Mouse (Mus musculus): ENCODE results near the gene Il17re.

Il17re gene

DNA sequence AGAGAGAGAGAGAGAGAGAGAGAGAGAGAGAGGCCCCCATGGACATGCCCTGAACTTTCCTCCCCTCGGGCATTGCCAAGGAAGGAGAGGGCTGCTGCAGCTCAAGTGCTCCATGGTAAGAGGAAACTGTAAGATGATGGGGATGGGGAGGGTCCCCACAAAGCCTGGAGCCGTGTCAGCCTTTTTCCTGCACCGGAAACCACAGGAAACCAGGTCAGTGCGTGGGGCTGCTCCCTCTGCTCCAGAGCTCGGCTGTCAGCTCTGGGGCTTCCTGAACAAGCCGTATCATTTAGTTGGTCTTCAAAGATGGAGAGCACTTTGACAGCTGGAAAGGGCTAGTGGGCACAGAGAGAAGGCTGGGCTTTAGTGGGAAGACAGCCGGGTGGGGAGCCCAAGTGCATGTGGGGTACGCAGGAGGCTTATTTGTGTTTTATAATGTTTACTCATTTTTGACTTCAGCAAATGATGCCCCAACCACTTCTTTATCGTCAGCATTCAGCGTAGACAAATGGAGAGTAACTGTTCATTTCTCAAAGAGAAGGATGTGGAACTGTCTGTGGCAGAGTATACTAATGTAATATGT lies at the start of gene Il17re:
Il17re (plus strand) TSS at position 533 of the 583 bp plus-strand sequence.
- DNase-seq (ENCODE audit: low spot score in 2 of 2): no peak

DNA sequence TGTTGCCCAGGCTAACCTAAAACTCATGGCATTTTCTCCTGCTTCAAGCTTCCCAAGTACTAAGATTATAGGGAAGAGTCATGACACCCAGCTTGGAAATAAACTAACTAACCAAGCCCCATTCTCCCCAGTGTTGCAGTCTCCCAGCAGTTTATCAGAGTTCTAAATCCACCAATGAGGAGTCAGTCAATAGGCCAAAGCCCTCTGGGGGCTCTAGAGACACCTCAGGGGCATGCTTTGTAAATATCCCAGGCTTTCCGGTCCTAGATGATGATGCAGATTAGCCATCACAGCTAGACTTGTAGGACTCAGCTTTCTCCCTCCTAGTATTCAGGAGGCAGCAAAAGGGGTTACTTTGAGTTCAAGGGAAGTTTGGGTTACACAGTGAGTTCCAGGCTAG lies 48.3 kb upstream of the Il17re start:
- DNase-seq (ENCODE audit: low spot score in 2 of 2): no peak

DNA sequence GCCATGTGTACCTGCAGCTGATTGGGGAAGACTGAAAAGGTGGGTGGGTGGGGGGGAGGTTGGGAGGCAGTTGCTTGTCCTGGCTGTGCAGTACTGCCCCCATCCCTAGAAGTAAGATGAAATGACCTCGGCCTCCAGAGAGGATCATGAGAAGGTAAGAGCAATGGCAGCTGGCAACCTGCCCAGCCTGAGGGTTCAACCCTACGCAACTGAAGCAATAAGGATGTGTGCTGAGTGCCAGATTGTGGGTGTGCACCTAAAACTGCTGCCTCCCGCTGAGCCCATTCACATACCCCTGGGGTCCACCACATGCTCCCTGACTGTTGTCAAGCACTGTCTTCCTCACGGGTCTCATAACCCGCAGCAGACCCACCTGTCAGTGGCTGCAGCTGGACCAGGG lies 41.9 kb upstream of the Il17re start:
- DNase-seq (ENCODE audit: low spot score in 2 of 2): no peak

DNA sequence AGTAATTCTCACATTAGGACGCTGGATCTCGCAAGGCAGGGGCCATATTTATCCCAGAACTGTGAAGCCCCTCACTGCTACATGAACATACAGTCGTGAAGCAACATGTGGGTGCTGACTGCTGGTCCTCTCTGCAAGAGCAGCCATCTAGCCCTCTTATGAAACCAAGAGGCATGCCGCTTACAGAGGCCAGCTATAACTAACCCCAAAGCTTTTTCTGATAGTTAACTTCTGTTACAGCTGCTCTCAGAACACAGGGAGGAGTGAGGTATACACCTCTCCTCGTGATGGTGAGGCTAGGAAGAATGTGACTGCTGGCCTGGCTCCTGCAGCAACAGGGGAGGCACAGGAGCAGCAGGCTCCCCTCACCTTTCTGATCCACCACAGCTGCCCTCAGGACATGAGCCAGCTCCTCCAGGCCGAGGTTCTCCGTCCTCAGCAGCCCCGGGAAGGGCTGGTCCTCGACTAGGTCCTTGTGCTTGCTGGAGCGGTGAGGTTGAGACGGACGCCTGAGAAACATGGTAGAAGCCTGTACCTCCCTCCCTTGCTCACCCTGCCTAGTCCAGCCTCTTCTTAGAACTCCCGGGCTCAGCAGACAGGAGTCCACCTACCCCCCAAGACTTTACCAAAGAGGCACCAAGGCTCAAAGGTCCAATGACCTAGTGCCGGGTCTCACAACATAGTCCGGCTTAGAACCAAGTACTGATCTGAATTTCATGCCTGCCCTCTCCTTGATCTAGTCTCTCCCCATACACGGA lies 39.7 kb upstream of the Il17re start:
- DNase-seq (ENCODE audit: low spot score in 2 of 2): no peak

DNA sequence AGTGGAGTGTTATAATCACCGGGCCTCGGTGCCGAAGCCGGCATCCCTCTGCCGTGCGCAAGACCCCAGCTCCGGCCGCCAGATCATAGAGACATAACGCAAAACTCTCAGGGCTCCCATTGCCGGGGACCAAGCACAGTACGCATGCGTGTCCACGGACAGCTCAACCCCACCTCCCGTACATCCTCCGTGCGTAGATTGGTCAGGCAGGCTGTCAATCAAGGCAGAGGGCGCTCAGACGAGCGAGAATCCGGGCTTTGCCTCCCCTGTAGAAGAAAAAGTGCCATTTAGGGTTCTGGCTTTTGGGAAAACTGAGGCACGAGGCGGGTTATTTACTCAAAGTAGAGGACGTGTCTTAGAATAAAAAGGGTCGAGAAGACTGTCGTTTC lies 39.1 kb upstream of the Il17re start, which contains the start of gene Rpusd3:
Rpusd3 (minus strand) TSS at position 142 of the 389 bp plus-strand sequence.
- DNase-seq (ENCODE audit: low spot score in 2 of 2): peak; percentile 87 to 97

DNA sequence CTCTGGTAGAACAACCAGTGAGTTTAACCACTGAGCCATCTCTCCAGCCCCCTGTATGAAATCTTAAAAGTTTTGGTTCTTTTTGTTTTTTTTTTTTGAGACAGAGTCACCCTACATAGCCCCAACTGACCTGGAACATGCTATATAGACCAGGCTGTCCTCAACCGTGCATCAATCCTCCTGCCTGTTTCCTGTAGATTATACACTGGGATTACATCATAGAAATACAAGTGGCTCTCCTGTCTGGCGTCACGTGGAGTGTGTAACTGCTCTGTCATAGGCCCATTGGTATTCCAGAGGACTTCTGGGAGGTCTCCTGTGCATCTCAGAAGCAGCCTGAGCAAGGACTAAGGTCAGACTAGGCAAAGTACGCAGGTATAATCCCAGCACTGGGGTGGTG lies 35.3 kb upstream of the Il17re start:
- DNase-seq (ENCODE audit: low spot score in 2 of 2): no peak

DNA sequence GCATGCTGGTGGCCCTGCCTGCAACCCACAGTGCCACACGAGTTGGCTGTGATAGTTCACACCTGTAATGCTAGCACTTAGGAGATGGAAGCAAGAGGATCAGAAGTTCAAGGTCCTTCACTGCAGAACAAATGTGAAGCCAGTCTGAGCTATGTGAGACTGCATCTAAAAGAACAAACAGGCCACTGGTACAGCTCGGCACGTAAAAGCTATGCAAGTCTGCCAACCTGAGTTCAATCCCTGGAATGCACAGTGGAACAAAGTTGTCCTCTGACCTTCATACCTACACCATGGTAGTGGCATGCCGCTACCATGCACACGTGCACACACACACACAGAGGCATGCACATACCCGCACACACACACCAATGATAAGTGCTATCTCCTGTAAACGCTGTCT lies 34.1 kb upstream of the Il17re start:
- no peak for DNase-seq (ENCODE audit: low spot score in 2 of 2)

DNA sequence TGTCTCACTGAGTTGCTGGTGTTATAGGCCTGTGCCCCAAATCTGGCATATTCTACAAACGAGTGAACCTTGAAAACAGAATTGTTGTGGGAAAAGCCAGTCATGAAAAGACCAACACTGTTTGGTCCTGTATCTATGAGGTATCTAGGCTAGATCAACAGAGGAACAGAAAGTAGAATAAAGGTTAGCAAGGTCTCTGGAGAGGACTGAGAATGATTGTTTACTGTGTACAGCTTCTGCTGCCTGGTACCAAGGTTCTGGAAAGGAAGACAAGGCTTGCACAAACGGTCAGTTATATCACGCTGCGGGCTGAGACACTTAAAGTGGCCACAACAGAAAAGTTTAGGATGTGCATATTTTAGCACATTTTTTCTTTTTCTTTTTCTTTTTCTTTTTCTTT lies 31.6 kb upstream of the Il17re start:
- DNase-seq (ENCODE audit: low spot score in 2 of 2): no peak

DNA sequence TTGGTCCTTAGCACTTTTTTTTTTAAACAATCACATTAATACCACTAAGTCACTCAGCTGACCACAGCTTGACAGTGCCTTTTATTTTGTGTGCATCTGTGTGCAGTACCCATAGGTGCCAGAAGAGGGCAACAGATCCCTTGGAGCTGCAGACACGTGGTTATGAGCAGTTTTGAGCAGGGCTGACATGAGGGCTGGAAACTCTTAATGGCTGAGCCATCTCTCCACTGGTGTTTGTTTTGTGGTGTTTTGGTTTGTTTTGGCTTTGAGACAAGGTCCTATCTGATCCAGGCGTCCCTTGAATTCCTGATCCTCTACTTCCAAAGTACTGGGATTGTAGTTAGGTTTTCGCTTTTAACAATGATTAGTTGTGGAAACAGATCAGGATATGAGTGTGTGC lies 30.9 kb upstream of the Il17re start:
- no peak for DNase-seq (ENCODE audit: low spot score in 2 of 2)

DNA sequence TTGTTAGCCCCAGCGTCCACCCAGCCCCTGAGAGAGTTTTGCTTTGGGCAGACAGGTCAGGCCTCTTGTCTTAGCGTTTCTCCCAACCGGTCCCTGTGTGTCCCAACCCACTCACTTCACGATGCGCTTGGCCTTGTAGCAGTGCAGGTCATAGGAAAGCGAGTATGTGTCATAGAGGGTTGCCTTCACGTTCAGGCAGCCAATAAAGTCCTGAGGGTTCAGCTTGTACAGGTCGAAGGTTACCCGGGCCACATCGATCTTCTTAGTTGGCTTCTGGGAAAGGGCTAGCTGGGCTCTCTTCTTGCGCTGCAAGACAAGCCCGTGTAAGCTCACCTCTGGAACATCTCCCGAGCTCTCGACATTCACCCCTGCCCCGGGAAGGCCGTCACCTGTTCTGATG lies 30.3 kb upstream of the Il17re start:
- DNase-seq (ENCODE audit: low spot score in 2 of 2): no peak

DNA sequence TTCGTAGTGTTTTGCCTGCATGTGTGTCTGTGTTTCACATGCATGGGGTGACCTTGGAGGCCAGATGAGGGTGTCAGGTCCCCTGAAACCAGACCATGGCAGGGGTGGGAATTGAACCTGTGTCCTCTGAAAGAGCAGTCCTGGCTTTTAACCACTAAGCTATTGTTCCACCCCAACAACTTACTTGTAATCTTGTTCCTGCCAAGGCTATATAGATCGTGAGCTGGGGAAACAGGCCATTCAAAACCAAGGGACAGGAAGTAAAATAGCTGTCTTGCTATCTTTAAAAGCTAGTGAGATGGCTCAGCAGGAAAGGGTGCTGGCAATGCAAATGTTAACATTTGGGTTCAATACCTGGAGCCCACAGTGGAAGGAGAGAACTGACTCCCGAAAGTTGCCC lies 28.3 kb upstream of the Il17re start:
- DNase-seq (ENCODE audit: low spot score in 2 of 2): no peak

DNA sequence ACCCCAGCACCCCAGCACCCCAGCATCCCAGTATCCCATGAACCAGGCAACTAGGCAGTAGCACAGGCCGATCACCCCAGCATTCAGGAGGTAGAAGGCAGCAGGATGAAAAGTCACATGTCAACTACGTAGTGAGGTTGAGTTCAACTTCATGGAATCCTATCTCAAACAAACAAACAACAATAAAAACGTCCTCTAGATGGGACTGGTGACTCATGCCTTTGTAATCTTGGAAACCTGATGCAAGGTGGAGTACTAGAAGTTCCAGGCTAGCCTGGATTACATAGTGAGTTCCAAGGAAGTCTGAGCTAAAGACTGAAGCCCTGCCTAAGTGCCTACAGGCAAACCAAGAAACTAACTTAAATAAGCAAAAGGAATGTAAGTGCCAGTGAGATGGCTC lies 27.4 kb upstream of the Il17re start:
- DNase-seq (ENCODE audit: low spot score in 2 of 2): no peak

DNA sequence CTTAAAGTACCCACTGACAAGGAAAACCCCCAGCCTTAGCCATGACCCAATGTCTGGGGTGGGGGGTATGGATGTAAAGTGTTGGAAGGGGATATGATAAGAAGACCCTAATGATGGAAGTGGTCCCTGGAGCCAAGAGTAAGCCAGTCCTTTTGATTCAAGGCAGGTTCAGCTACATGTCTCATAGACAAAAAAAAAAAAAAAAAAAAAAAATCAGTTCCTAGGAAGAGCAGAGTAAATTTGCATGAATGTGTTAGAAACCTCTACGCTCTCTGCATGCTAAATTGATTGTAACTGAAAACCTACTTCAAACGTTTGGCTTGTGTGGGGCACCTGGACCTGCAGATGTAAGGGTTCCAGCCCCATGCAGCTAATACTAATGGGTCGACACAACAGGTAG lies 26.5 kb upstream of the Il17re start:
- DNase-seq (ENCODE audit: low spot score in 2 of 2): no peak

DNA sequence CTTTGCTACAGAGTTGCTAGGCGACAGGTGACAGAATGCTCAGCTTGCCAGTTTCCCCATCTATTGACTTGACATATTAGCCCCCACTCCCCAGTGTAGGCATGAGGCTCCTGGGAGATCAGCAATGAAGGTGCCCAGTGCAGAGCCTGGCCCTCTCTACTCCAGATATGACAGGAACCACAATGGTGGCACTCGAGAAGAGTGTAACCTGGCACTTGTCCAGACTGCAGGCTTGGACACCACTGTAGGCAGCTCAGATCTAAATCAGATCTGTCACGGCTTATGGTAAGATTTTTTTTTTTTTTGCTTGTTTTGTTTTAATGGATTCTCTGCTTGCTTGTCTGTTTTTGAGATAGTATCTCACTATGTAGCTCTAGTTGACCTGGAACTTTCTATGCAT lies 24.6 kb upstream of the Il17re start:
- no peak for DNase-seq (ENCODE audit: low spot score in 2 of 2)

DNA sequence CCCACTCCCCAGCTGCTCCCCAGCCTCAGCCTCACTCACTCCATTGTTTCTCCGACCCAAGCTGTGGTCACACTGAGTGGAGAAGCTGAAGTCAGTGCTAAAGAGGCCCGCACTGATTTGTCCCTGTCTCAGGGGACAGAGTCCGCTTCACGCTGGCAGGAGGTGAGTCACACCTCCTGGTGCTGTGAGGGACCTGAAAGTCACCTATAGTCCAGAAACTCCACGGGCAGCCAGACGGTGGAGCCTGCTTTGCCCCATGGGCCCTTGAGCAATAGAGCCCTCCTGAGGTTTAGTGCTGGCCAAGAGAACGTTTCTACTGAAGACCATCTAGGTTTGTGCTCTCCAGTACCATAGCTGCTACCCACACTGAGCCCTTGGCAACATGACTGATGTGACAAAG lies 23.6 kb upstream of the Il17re start:
- DNase-seq (ENCODE audit: low spot score in 2 of 2): no peak

DNA sequence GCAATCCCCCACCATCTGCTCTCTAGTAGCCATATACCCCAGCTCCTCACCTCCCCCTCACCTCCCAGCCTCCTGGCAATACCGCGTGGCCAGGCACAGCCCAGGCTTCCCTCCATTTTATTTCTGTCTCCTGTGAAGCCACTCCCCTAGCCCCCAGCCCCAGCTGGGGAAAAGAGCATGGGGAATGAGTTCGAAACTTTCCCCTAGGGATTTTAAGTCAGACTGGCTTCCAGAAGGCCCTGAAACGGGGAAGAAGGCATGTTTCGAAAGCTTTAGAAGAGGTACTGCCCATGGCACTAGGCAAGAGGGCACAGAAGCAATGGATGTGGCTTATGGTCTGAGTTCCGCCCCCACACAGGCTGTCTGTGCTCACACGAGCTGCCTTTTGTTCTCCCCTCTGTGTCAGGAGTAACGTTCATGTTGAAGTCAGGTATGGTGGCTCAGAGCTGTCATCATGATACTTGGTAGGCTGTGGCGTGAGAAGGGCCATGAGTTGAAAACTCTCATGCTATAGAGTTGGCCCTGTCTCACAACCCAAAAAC lies 22.5 kb upstream of the Il17re start, which contains the start of gene Cidec:
Cidec (minus strand) TSS at position 97 of the 542 bp plus-strand sequence.
- DNase-seq (ENCODE audit: low spot score in 2 of 2): no peak

DNA sequence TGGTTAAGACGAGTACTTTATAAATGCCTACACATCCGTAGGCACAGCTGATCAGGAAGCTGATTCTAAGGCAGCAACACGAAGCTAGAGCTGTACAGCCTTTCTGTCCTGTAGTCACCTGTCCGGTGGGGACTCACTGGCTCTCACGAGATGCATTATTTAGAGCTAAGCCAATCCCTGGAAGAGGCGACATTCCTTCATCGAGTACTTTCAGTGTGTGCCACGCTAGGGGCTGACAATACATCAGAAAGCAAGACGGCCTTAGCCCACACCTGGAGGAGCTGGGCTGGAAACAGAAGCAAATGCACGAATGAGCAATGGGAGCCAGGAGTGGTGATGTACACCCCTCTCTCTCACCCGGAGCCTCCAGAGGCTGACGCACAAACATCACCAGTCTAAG lies 21.1 kb upstream of the Il17re start:
- no peak for DNase-seq (ENCODE audit: low spot score in 2 of 2)

DNA sequence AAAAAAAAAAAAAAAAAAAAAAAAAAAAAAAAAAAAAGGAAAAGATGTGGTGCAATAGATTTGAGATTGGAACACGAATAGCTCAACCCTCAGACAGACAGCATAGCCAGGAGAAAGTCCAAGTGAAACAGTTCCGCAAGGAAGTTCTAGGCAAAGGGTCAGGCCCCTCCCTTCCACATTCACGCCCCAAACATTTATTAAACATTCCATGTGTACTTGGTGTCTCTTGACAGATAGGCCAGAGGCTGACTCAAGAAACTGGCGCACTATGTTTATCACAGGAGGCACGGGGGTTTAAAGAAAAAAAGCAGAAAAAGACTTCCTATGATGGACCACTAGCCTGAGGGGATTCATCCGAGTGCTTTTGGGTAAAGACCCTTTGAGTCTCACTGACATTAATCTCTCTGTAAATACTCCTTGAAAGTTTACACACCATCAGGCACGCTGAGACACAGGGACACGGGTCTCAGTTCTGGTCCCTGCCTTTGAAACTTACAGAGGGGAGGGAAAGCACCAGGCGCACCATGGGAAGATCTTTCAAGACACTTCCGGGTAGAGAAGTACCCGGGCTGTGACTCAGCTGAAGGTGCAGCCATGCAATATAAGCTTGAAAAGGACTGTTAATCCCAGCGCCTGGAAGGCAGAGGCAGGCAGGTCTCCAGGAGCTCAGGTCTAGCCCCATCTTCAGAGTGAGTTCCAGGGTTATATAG lies 19.4 kb upstream of the Il17re start:
- no peak for DNase-seq (ENCODE audit: low spot score in 2 of 2)

DNA sequence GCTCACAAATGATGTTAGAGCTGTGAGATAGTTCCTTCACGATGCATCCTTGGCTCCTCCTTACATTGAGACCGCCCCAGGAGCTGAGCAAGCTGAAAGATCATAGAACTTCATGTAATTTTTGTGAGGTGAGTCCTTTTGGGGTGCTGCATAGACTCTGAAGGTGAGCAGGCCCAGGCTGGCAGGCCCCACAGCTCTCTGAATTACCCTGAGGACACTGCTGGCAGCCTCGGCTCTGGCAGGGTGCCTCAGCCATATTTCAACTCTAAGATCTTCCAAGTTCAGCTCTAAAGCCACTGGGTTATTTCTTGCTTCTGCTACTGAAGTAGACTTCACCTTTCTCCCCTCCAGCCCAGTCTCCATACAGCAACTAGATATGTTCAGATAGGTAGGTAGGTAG lies 17.6 kb upstream of the Il17re start:
- DNase-seq (ENCODE audit: low spot score in 2 of 2): no peak

DNA sequence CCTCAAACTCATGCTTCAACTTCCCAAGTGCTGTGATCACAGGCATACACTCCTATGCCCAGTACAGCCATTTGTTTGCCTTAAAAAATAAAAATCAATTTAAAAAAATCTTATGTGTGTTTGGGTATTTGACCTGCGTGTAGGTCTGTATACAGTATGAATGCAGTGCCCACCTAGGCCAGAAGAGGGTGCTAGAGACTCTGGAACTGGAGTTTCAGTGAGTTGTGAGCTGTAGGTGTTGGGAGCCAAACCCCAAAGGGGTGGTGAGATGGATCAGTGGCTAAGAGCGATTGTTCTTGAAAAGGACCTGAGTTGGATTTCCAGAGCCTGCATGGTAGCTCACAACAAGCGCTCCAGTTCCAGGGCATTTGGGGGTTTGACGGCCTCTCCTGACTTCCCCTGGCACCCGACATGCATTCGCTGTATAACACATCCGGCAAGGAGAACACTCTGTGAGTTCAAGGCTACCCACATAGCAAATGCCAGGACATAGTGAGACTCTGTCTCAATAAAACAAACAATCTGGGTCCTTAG lies 17.1 kb upstream of the Il17re start:
- peak; percentile 21 to 51 for DNase-seq (ENCODE audit: low spot score in 2 of 2)

DNA sequence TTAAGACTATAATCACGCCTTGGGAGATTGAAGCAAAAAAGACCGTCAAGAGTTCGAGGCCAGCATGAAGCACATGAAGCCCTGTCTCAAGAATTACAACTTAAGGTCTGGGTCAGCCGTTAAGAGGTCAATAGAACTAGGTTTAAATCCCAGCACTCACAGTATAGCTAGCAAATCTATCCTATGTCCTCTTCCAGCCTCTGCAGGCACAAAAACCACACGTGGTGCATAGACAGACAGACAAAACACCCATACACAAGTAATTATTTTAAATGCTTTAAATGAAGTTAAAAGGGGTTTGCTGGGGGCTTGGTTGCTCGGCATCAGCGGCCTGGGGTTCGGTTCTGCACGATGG lies 16.2 kb upstream of the Il17re start:
- no peak for DNase-seq (ENCODE audit: low spot score in 2 of 2)

DNA sequence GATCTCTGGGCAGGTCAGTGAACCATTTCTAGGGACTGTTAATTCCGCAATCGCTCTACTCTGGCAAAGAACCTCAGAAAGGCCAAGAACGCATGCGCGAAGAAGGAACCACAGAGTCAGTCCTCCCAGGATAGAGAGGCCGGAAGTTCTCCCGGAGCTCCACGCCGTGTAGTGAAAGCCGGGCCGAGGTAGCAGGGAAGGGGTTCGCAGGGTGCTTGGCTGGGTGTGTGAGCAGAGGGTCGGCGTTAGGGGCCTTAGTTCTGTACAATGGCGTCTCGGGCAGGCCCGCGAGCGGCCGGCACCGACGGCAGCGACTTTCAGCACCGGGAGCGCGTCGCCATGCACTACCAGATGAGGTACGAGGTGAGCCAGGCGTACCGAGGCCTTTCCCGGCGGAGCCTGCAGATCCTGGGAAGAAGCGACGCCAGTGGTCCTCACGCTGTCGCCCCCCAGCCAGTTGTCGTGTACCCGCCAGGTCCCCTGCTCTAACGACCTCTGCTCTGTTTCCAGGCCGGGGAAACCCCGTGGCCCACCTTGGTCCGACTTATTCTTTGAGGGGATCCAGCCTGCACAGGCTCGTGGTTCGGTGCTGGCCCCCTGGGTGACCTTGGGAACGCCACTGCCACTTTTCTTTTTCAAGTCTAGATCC lies 15.7 kb upstream of the Il17re start, which contains the start of gene Jagn1:
Jagn1 (plus strand) TSS at position 128 of the 649 bp plus-strand sequence.
- DNase-seq (ENCODE audit: low spot score in 2 of 2): peak; percentile 77 to 83
